11 mouse cellular contexts compared by ENCODE assay signal in genomic region chr14:121146213-121146612, GRCm38 (mm10).
DNase-seq lines count a peak whose midpoint lies in the region; ATAC-seq lines count a peak whose summit lies in the region.
"Had no signal": no experiment of that assay in that cellular context is flagged by ENCODE, and none has a peak within 500 bp of the region (broad histone marks: within the 10 kb centered on the region; RNA-seq: fewer than 3 reads in every experiment).

No protein-coding gene starts in this region.

- WGBS in embryonic facial prominence, embryonic 10.5 days = 57% methylated on average over 7 of the region's 7 CpGs

- no peaks in the 10 kb centered on the region for H3K9me3 ChIP-seq in embryonic facial prominence, embryonic 10.5 days
- H3K9me3 ChIP-seq: embryonic facial prominence, embryonic 15.5 days; neural tube, embryonic 12.5 days had no signal

- H3K36me3 ChIP-seq in embryonic facial prominence, embryonic 10.5 days (replicated peaks) = peaks cover 8% of the 10 kb centered on the region; the same call in 1 of the 2 replicates
- H3K36me3 ChIP-seq: embryonic facial prominence, embryonic 15.5 days; neural tube, embryonic 12.5 days had no signal

- peak overlapping the region; percentile 30; the same call in 1 of the 2 replicates for H3K27ac ChIP-seq in embryonic facial prominence, embryonic 10.5 days (replicated peaks)
- H3K27ac ChIP-seq: embryonic facial prominence, embryonic 15.5 days; neural tube, embryonic 12.5 days had no signal

- H3K4me1 ChIP-seq in embryonic facial prominence, embryonic 10.5 days = peaks cover 67% of the 10 kb centered on the region

- DNase-seq in CD4-positive, CD25-positive, alpha-beta regulatory T cell, adult 2 months (ENCODE audit: low read depth, low spot score) = peak; percentile 13
- no peak for DNase-seq in embryonic facial prominence, embryonic 10.5 days (ENCODE audit: low spot score)
- peak; percentile 66 to 69 for DNase-seq in kidney, postnatal 36 days
- DNase-seq in cerebellum, postnatal 14 days = no peak
- no peak for DNase-seq in embryo, embryonic 9.5 days (ENCODE audit: extremely low spot score)
- DNase-seq in layer of hippocampus, adult 8-10 months (ENCODE audit: low spot score in 2 of 2) = no peak
- DNase-seq: thymus, adult 2 months had no signal

- no peak for ATAC-seq in CD4-positive, CD25-positive, alpha-beta regulatory T cell, adult 4 months
- 0 out of 2 replicates have a peak, but pooled peaks have one; percentile 21 for ATAC-seq in neutrophil, adult 5-6 weeks (ENCODE audit: extremely low read depth, insufficient number of reproducible peaks, low FRiP score, poor library complexity, severe bottlenecking)

- no peaks in the 10 kb centered on the region for H3K27me3 ChIP-seq in embryonic facial prominence, embryonic 10.5 days (replicated peaks; ENCODE audit: low read depth, poor library complexity, severe bottlenecking)
- H3K27me3 ChIP-seq: embryonic facial prominence, embryonic 15.5 days; neural tube, embryonic 12.5 days had no signal

- H3K4me3 ChIP-seq in embryonic facial prominence, embryonic 10.5 days = no peak overlapping the region
- H3K4me3 ChIP-seq: embryonic facial prominence, embryonic 15.5 days; neural tube, embryonic 12.5 days had no signal

Comparison
In these comparisons a context has a peak if more than half of its experiments do, and no peak if none do; other contexts are left out.
1. DNase-seq: peak in CD4-positive, CD25-positive, alpha-beta regulatory T cell, adult 2 months (single experiment) and kidney, postnatal 36 days (2 of 2); none in embryonic facial prominence, embryonic 10.5 days (single experiment), cerebellum, postnatal 14 days (0 of 2), embryo, embryonic 9.5 days (single experiment) and layer of hippocampus, adult 8-10 months (0 of 2).